Mouse (Mus musculus) adrenal gland, postnatal 14 days (tissue): ENCODE measurements at regions not wholly inside any gene's neighbourhood (a gene's known extent, or its start where the extent isn't known, plus 50 kb on each side); places are given as distances from the start of the nearest gene placed in this dataset.
"Not testable (repeated sequence)": the region's sequence is repeated elsewhere in the genome, so short reads cannot be mapped to it uniquely, and the experiment has no call there.

ENCODE experiments used
- DNase-seq: peaks from one replicate; pipeline ENCODE4 v3.0.0; 2021; ENCODE audit warnings: mixed read lengths

GRCm38 (mm10) chr6:31810602-31811512, 239.2 kb upstream of the 1700012A03Rik start:
- DNase-seq, result no peak

GRCm38 (mm10) chr6:31804468-31804867, 240.7 kb upstream of the Podxl start:
- not testable (repeated sequence) for DNase-seq

GRCm38 (mm10) chr6:31803222-31803621, 239.4 kb upstream of the Podxl start:
- not testable (repeated sequence) for DNase-seq

GRCm38 (mm10) chr6:31791547-31791946, 227.8 kb upstream of the Podxl start:
- DNase-seq, result no peak

- peak; percentile 78 for DNase-seq
Observed at GRCm38 (mm10) chr6:31790906-31791305, 227.1 kb upstream of the Podxl start.

GRCm38 (mm10) chr6:31776841-31777240, 213.1 kb upstream of the Podxl start:
- no peak for DNase-seq

GRCm38 (mm10) chr6:31771916-31772315, 208.1 kb upstream of the Podxl start:
- no peak for DNase-seq

GRCm38 (mm10) chr6:31745589-31745988, 181.8 kb upstream of the Podxl start:
- no peak for DNase-seq

GRCm38 (mm10) chr6:31731391-31731790, 167.6 kb upstream of the Podxl start:
- DNase-seq, result no peak

- DNase-seq, result no peak
Observed at GRCm38 (mm10) chr6:31719614-31720013, 155.8 kb upstream of the Podxl start.

- DNase-seq, result no peak
Observed at GRCm38 (mm10) chr6:31718843-31719242, 155.1 kb upstream of the Podxl start.

GRCm38 (mm10) chr6:31717531-31717930, 153.8 kb upstream of the Podxl start:
- peak; percentile 79 for DNase-seq

GRCm38 (mm10) chr6:31707256-31707655, 143.5 kb upstream of the Podxl start:
- no peak for DNase-seq

GRCm38 (mm10) chr6:31704191-31704590, 140.4 kb upstream of the Podxl start:
- no peak for DNase-seq

GRCm38 (mm10) chr6:31702931-31703330, 139.2 kb upstream of the Podxl start:
- DNase-seq, result no peak

- no peak for DNase-seq
Observed at GRCm38 (mm10) chr6:31695885-31696284, 132.1 kb upstream of the Podxl start.

GRCm38 (mm10) chr6:31693047-31693446, 129.3 kb upstream of the Podxl start:
- no peak for DNase-seq

GRCm38 (mm10) chr6:31692024-31692423, 128.2 kb upstream of the Podxl start:
- no peak for DNase-seq

- DNase-seq, result no peak
Observed at GRCm38 (mm10) chr6:31680101-31680500, 116.3 kb upstream of the Podxl start.

GRCm38 (mm10) chr6:31665671-31666486, 102.1 kb upstream of the Podxl start:
- no peak for DNase-seq

GRCm38 (mm10) chr6:31664495-31664894, 100.7 kb upstream of the Podxl start:
- DNase-seq, result peak; percentile 80

- DNase-seq, result peak; percentile 76
Observed at GRCm38 (mm10) chr6:31660778-31661177, 97.0 kb upstream of the Podxl start.

- DNase-seq, result no peak
Observed at GRCm38 (mm10) chr6:31659901-31660300, 96.1 kb upstream of the Podxl start.
